11 mouse cellular contexts compared by ENCODE assay signal in genomic region chr11:102435754-102436470, GRCm38 (mm10). TPM values are rescaled to one million over a fixed set of nuclear protein-coding genes. Genes with fewer than 3 reads are reported as not detected.
DNase-seq lines count a peak whose midpoint lies in the region; ATAC-seq lines count a peak whose summit lies in the region.
"Had no signal": no experiment of that assay in that cellular context is flagged by ENCODE, and none has a peak within 500 bp of the region (broad histone marks: within the 10 kb centered on the region; RNA-seq: fewer than 3 reads in every experiment).

No protein-coding gene starts in this region.

- H3K4me2 ChIP-seq in kidney, embryonic 14.5 days (replicated peaks; ENCODE audit: low read depth, low read length), result no peak overlapping the region
- H3K4me2 ChIP-seq: liver, embryonic 11.5 days had no signal

- no peak overlapping the region for H3K9ac ChIP-seq in kidney, embryonic 14.5 days (ENCODE audit: low read depth, low read length)

- 91% methylated on average over 18 of the region's 18 CpGs for WGBS in kidney, embryonic 14.5 days

- peaks cover 30% of the 10 kb centered on the region for H3K4me1 ChIP-seq in kidney, embryonic 14.5 days (ENCODE audit: control insufficient read depth, insufficient read depth, low read length)

- no peak for ATAC-seq in kidney, embryonic 14.5 days (ENCODE audit: low FRiP score, low TSS enrichment)
- no peak for ATAC-seq in megakaryocyte progenitor cell, adult 5-6 weeks (replicated peaks; ENCODE audit: poor library complexity)
- ATAC-seq: hindbrain, postnatal 0 days; Patski had no signal

- peak; percentile 69 for DNase-seq in cerebellum, adult 11-12 months
- DNase-seq in cerebellum, postnatal 4 days (ENCODE audit: low spot score in 2 of 2), result no peak
- DNase-seq in kidney, adult 8-10 months, result peak; percentile 53 to 58
- peak; percentile 59 for DNase-seq in adrenal gland, postnatal 25 days
- peak; percentile 70 to 79 for DNase-seq in heart, postnatal 10 days
- no peak for DNase-seq in embryo, embryonic 9.5 days (ENCODE audit: extremely low spot score)

- H3K36me3 ChIP-seq in kidney, embryonic 14.5 days (ENCODE audit: control insufficient read depth, insufficient read depth, low read length), result peaks cover 53% of the 10 kb centered on the region

- intact Hi-C loops in heart, postnatal 10 days (cut with DNase I), result no loop called here

- H3K27me3 ChIP-seq in kidney, embryonic 14.5 days (ENCODE audit: control insufficient read depth, insufficient read depth, low read length), result no peaks in the 10 kb centered on the region; the same call in 1 of the 2 replicates
- H3K27me3 ChIP-seq: Patski had no signal

- H3K9me3 ChIP-seq in kidney, embryonic 14.5 days (ENCODE audit: control insufficient read depth, low read length), result no peaks in the 10 kb centered on the region

- H3K27ac ChIP-seq in kidney, embryonic 14.5 days (ENCODE audit: low read depth, low read length), result no peak overlapping the region
- H3K27ac ChIP-seq: hindbrain, postnatal 0 days had no signal

- H3K4me3 ChIP-seq in kidney, embryonic 14.5 days (ENCODE audit: low read length), result no peak overlapping the region

RNA-seq across cellular contexts. Expression of gene Grn, which starts 5.8 kb away (rescaled TPM):
- 81.0 and 103 TPM in 2 replicates for polyA plus RNA-seq in kidney, embryonic 14.5 days (2014; fragmentation: Nextera tagmentation; extraction: Ambion mirVana)
- 198 and 230 TPM in 2 replicates for total RNA-seq in adrenal gland, postnatal 25 days (2021)
- total RNA-seq in heart, postnatal 10 days (2021), result 100 to 1,000 TPM; 189 to 192 TPM
- 119 and 136 TPM in 2 replicates for total RNA-seq in megakaryocyte progenitor cell, adult 5-6 weeks (2015)
- 44.0 and 45.4 TPM in 2 replicates for total RNA-seq in megakaryocyte progenitor cell, adult 5-6 weeks (2017)

RNA-seq across cellular contexts. Expression of gene Fam171a2, which starts 11.6 kb away (rescaled TPM):
- 12.3 and 14.7 TPM in 2 replicates for polyA plus RNA-seq in kidney, embryonic 14.5 days (2014; fragmentation: Nextera tagmentation; extraction: Ambion mirVana)
- total RNA-seq in adrenal gland, postnatal 25 days (2021), result 4.3 and 8.7 TPM in 2 replicates
- total RNA-seq in heart, postnatal 10 days (2021), result 10 to 100 TPM; 20.0 to 23.8 TPM
- total RNA-seq in megakaryocyte progenitor cell, adult 5-6 weeks (2015), result 0.05 and 0.07 TPM in 2 replicates
- total RNA-seq in megakaryocyte progenitor cell, adult 5-6 weeks (2017), result 0.04 and 0.24 TPM in 2 replicates

RNA-seq across cellular contexts. Expression of gene Slc25a39, which starts 28.2 kb away (rescaled TPM):
- polyA plus RNA-seq in kidney, embryonic 14.5 days (2014; fragmentation: Nextera tagmentation; extraction: Ambion mirVana), result 224 and 274 TPM in 2 replicates
- total RNA-seq in adrenal gland, postnatal 25 days (2021), result 439 and 629 TPM in 2 replicates
- total RNA-seq in heart, postnatal 10 days (2021), result 100 to 1,000 TPM; 155 to 156 TPM
- 95.5 and 124 TPM in 2 replicates for total RNA-seq in megakaryocyte progenitor cell, adult 5-6 weeks (2015)
- total RNA-seq in megakaryocyte progenitor cell, adult 5-6 weeks (2017), result 48.7 and 52.7 TPM in 2 replicates

RNA-seq across cellular contexts. Expression of gene Itga2b, which starts 34.0 kb away (rescaled TPM):
- polyA plus RNA-seq in kidney, embryonic 14.5 days (2014; fragmentation: Nextera tagmentation; extraction: Ambion mirVana), result 5.8 and 6.4 TPM in 2 replicates
- total RNA-seq in adrenal gland, postnatal 25 days (2021), result 2.2 and 4.7 TPM in 2 replicates
- 1 to 10 TPM; 2.8 to 4.6 TPM for total RNA-seq in heart, postnatal 10 days (2021)
- total RNA-seq in megakaryocyte progenitor cell, adult 5-6 weeks (2015), result 5.3 and 6.4 TPM in 2 replicates
- 14.2 and 22.3 TPM in 2 replicates for total RNA-seq in megakaryocyte progenitor cell, adult 5-6 weeks (2017)

RNA-seq across cellular contexts. Expression of gene Rundc3a, which starts 42.7 kb away (rescaled TPM):
- polyA plus RNA-seq in kidney, embryonic 14.5 days (2014; fragmentation: Nextera tagmentation; extraction: Ambion mirVana), result 1.7 and 1.9 TPM in 2 replicates
- total RNA-seq in adrenal gland, postnatal 25 days (2021), result 24.4 and 39.7 TPM in 2 replicates
- total RNA-seq in heart, postnatal 10 days (2021), result under 1 TPM; 0.29 to 0.32 TPM
- not detected in 2 replicates for total RNA-seq in megakaryocyte progenitor cell, adult 5-6 weeks (2015)
- total RNA-seq in megakaryocyte progenitor cell, adult 5-6 weeks (2017), result not detected in 2 replicates

Comparison
In these comparisons a context has a peak if more than half of its experiments do, and no peak if none do; other contexts are left out.
1. DNase-seq: peak in cerebellum, adult 11-12 months (single experiment), kidney, adult 8-10 months (2 of 2), adrenal gland, postnatal 25 days (single experiment) and heart, postnatal 10 days (2 of 2); none in cerebellum, postnatal 4 days (0 of 2) and embryo, embryonic 9.5 days (single experiment).